Mouse (Mus musculus) forebrain, embryonic 14.5 days (tissue): ENCODE results near the gene Btbd35f28. TPM values are rescaled to one million over a fixed set of nuclear protein-coding genes. Genes with fewer than 3 reads are reported as not detected.
"Not testable (repeated sequence)": the region's sequence is repeated elsewhere in the genome, so short reads cannot be mapped to it uniquely, and the experiment has no call there.

Experiments
- ATAC-seq: fragments of 200-750 bp; cut with Nextera tagmentation; 2 replicates; pipeline ENCODE4 v1.8.0; 2017; ENCODE audit warnings: mild to moderate bottlenecking, moderate library complexity
- DNase-seq: peaks from one replicate; pipeline ENCODE4 v3.0.0-alpha.2; 2015; ENCODE audit warnings: low spot score
- H3K27ac ChIP-seq: fragments of 300-500 bp; sonication (generic); 2 replicates; pipeline ENCODE4 v1.5.1; 2014; ENCODE audit warnings: low read depth, mild to moderate bottlenecking, control low read depth, low read length, moderate library complexity
- H3K27me3 ChIP-seq: fragments of 300-500 bp; sonication (generic); replicated peaks from 2 replicates; pipeline ENCODE4 v1.6.1; 2014; ENCODE audit warnings: low read length, control low read depth, mixed read lengths; ENCODE audit not compliant: control insufficient read depth, insufficient read depth
- H3K36me3 ChIP-seq: fragments of 300-500 bp; sonication (generic); 2 replicates; pipeline ENCODE4 v1.6.1; 2014; ENCODE audit warnings: low read length, control low read depth; ENCODE audit not compliant: control insufficient read depth, insufficient read depth
- H3K4me1 ChIP-seq: fragments of 300-500 bp; sonication (generic); 2 replicates; pipeline ENCODE4 v1.6.1; 2014; ENCODE audit warnings: antibody characterized with exemption, low read length, control low read depth; ENCODE audit not compliant: control insufficient read depth, insufficient read depth
- H3K4me2 ChIP-seq: fragments of 300-500 bp; sonication (generic); 2 replicates; pipeline ENCODE4 v1.6.1; 2014; ENCODE audit warnings: mild to moderate bottlenecking, control low read depth, low read length
- H3K4me3 ChIP-seq: fragments of 300-500 bp; sonication (generic); 2 replicates; pipeline ENCODE4 v1.5.1; 2014; ENCODE audit warnings: low read depth, low read length, control low read depth
- H3K9ac ChIP-seq: fragments of 300-500 bp; sonication (generic); 2 replicates; pipeline ENCODE4 v1.6.1; 2014; ENCODE audit warnings: mild to moderate bottlenecking, low read length, control low read depth, moderate library complexity
- H3K9me3 ChIP-seq: fragments of 300-500 bp; sonication (generic); replicated peaks from 2 replicates; pipeline ENCODE4 v1.6.1; 2016; ENCODE audit warnings: low read length, control low read depth, mixed read lengths; ENCODE audit not compliant: control insufficient read depth
- WGBS: fragments of 180-500 bp; shearing (Covaris S2); extraction: QIAGEN DNeasy Blood & Tissue Kit; methylation state at CpG from one replicate; pipeline ENCODE4 v1.1.7; 2014; 5-methylcytosine and 5-hydroxymethylcytosine counted together
- polyA plus RNA-seq: library from polyadenylated mRNA; unstranded; fragments of >200 nt; fragmentation: Nextera tagmentation; extraction: Ambion mirVana; gene quantifications from 2 replicates; pipeline ENCODE4 v1.2.1, GENCODE M21; 2014

Gene Btbd35f28
- polyA plus RNA-seq: not detected in 2 replicates

GRCm38 (mm10) chrX:4196276-4196675 lies at the start of gene Btbd35f28:
Gene Btbd35f28, plus strand, starts transcription at chrX:4196576.
- not testable (repeated sequence) for H3K9me3 ChIP-seq, H3K36me3 ChIP-seq, ATAC-seq, H3K27me3 ChIP-seq, H3K4me1 ChIP-seq, H3K4me2 ChIP-seq, H3K9ac ChIP-seq, H3K4me3 ChIP-seq, DNase-seq, H3K27ac ChIP-seq
- WGBS: no CpG with 5 or more reads among the region's 2 CpGs

Other genes starting within 250 kb of the Btbd35f28 start
- not detected in 2 replicates for gene Btbd35f16, start 239.6 kb upstream of the Btbd35f28 start, polyA plus RNA-seq
- gene Btbd35f3, start 158.9 kb upstream of the Btbd35f28 start, polyA plus RNA-seq: not detected in 2 replicates
- not detected in 2 replicates for gene Btbd35f20, start 94.7 kb downstream of the Btbd35f28 start, polyA plus RNA-seq
- not detected in 2 replicates for gene Btbd35f17, start 174.1 kb downstream of the Btbd35f28 start, polyA plus RNA-seq